In the genomic region with DNA sequence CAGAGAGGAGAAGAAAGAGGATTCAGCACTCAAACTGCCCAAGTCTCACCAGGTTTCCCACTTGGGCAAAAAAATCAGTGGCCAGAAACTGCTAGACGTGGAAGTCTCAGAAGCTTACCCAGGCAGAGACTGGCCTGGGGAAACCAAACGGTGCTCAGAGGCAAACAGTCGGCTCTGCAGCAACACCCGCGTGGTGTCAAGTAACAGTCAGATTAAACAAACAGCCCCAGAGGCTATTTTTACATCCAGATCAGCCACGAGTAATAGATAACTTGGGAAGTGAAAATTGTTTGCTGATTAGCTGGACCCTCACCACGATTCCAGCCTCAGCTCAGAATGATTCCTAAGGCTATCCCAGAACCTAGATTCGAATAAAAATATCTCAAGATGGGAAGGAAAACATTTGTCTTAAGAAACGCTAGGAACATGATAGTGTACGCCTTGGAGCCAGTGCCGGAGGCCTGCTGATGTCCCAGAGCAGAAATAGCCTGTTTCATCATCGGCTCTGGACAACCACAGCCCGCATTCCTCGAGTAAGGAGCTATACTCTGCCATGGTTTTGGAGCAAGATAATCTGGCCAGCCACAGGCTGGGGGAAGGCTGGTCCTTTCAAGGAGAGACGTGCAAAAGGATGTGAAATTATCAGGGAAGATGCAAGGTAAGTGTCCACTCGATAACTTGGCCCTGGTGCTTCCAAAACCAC, we compare ENCODE assay signal across 8 mouse cellular contexts. TPM values are rescaled to one million over a fixed set of nuclear protein-coding genes. Genes with fewer than 3 reads are reported as not detected.
DNase-seq lines count a peak whose midpoint lies in the region; ATAC-seq and TF ChIP-seq lines count a peak whose summit lies in the region.

A gene (minus strand): TSS at position 170 of the 703 bp plus-strand sequence.

- H3K4me2 ChIP-seq in kidney, embryonic 15.5 days = peak within 1 kb of the TSS; percentile 50
- peak within 1 kb of the TSS; percentile 42 for H3K4me2 ChIP-seq in forebrain, postnatal 0 days (ENCODE audit: low read depth)
- peak within 1 kb of the TSS; percentile 70 for H3K4me2 ChIP-seq in heart, embryonic 16.5 days (ENCODE audit: low read depth, low read length)
- H3K4me2 ChIP-seq in myocyte (ENCODE audit: low read depth) = peak within 1 kb of the TSS; percentile 82

- no peak for TF ChIP-seq POLR2A in myocyte (IDR thresholded peaks at IDR 0.05; ENCODE audit: insufficient read length, low read depth)

- H3ac ChIP-seq in myocyte (ENCODE audit: control insufficient read depth, insufficient read length) = peak within 1 kb of the TSS; percentile 12

- H3K9me3 ChIP-seq in kidney, embryonic 15.5 days (replicated peaks) = no peaks in the 10 kb centered on the region
- no peaks in the 10 kb centered on the region for H3K9me3 ChIP-seq in forebrain, postnatal 0 days (ENCODE audit: low read length)
- no peaks in the 10 kb centered on the region for H3K9me3 ChIP-seq in heart, embryonic 16.5 days (replicated peaks; ENCODE audit: control insufficient read depth, low read length)

- H3K36me3 ChIP-seq in kidney, embryonic 15.5 days = no peaks in the 10 kb centered on the region
- no peaks in the 10 kb centered on the region for H3K36me3 ChIP-seq in forebrain, postnatal 0 days (ENCODE audit: insufficient read depth)
- no peaks in the 10 kb centered on the region for H3K36me3 ChIP-seq in heart, embryonic 16.5 days (ENCODE audit: control insufficient read depth, insufficient read depth)
- H3K36me3 ChIP-seq in myocyte (ENCODE audit: control insufficient read depth, insufficient read depth) = no peaks in the 10 kb centered on the region

- WGBS in kidney, embryonic 15.5 days = 38% methylated on average over 16 of the region's 16 CpGs
- 76% methylated on average over 16 of the region's 16 CpGs for WGBS in forebrain, postnatal 0 days
- WGBS in heart, embryonic 16.5 days = 15% methylated on average over 16 of the region's 16 CpGs

- DNase-seq in kidney, postnatal 25 days = no peak
- no peak for DNase-seq in forebrain, postnatal 0 days
- DNase-seq in frontal cortex, postnatal 36 days (ENCODE audit: low spot score in 2 of 2) = no peak
- no peak for DNase-seq in c-Kit-positive CD71-positive TER-119-positive erythroid progenitor cells, embryonic 14.5 days (ENCODE audit: low spot score)

- peak within 1 kb of the TSS; percentile 17 for H3K4me3 ChIP-seq in kidney, embryonic 15.5 days (replicated peaks)
- H3K4me3 ChIP-seq in forebrain, postnatal 0 days (ENCODE audit: low read depth, low read length) = no peak within 1 kb of the TSS
- H3K4me3 ChIP-seq in heart, embryonic 16.5 days (ENCODE audit: low read length) = peak within 1 kb of the TSS; percentile 57
- peak within 1 kb of the TSS; percentile 19 for H3K4me3 ChIP-seq in myocyte

- peaks cover 29% of the 10 kb centered on the region for H3K4me1 ChIP-seq in kidney, embryonic 15.5 days
- H3K4me1 ChIP-seq in forebrain, postnatal 0 days (ENCODE audit: insufficient read depth) = 0 out of 2 replicates have a peak, but pooled peaks cover 6% of the 10 kb centered on the region
- H3K4me1 ChIP-seq in heart, embryonic 16.5 days (ENCODE audit: control insufficient read depth, insufficient read depth, low read length) = peaks cover 19% of the 10 kb centered on the region

- H3K79me2 ChIP-seq in myocyte (ENCODE audit: control insufficient read depth, insufficient read depth) = no peaks in the 10 kb centered on the region

- TF ChIP-seq CTCF in forebrain, postnatal 0 days (IDR thresholded peaks at IDR 0.05; ENCODE audit: low read depth) = no peak

- no peak within 1 kb of the TSS for H3K27ac ChIP-seq in kidney, embryonic 15.5 days
- no peak within 1 kb of the TSS for H3K27ac ChIP-seq in forebrain, postnatal 0 days (ENCODE audit: low read depth, low read length)
- H3K27ac ChIP-seq in heart, embryonic 16.5 days (ENCODE audit: low read length) = peak within 1 kb of the TSS; percentile 97

- 0 out of 2 replicates have a peak, but pooled peaks cover 5% of the 10 kb centered on the region for H3K27me3 ChIP-seq in kidney, embryonic 15.5 days
- no peaks in the 10 kb centered on the region for H3K27me3 ChIP-seq in forebrain, postnatal 0 days (ENCODE audit: insufficient read depth, low read length)
- no peaks in the 10 kb centered on the region for H3K27me3 ChIP-seq in heart, embryonic 16.5 days (ENCODE audit: control insufficient read depth, insufficient read depth, low read length)
- peaks cover 17% of the 10 kb centered on the region for H3K27me3 ChIP-seq in myocyte (ENCODE audit: control insufficient read depth, insufficient read depth, insufficient read length)

- H3K9ac ChIP-seq in kidney, embryonic 15.5 days = no peak within 1 kb of the TSS
- H3K9ac ChIP-seq in forebrain, postnatal 0 days = 0 out of 2 replicates have a peak within 1 kb of the TSS, but pooled peaks have one; percentile 10
- H3K9ac ChIP-seq in heart, embryonic 16.5 days (ENCODE audit: low read length) = peak within 1 kb of the TSS; percentile 79

- ATAC-seq in kidney, embryonic 15.5 days (replicated peaks; ENCODE audit: low FRiP score) = no peak
- no peak for ATAC-seq in forebrain, postnatal 0 days
- ATAC-seq in heart, embryonic 16.5 days (replicated peaks; ENCODE audit: extremely low read depth, insufficient read depth, low FRiP score) = peak; percentile 78
- ATAC-seq in megakaryocyte-erythroid progenitor cell, adult 5-6 weeks (replicated peaks; ENCODE audit: low FRiP score, low TSS enrichment, poor library complexity, severe bottlenecking) = no peak

TF ChIP-seq in myocyte, 11 proteins besides CTCF, POLR2A, EP300 and RAD21:
- TF ChIP-seq CEBPB (IDR thresholded peaks at IDR 0.05; ENCODE audit: insufficient read depth, poor library complexity, severe bottlenecking) (peak; percentile 40; the same call in 1 of the 2 replicates), USF1 (IDR thresholded peaks at IDR 0.05; ENCODE audit: low read depth) (no peak)

RNA-seq across cellular contexts. Expression of the gene that starts here (rescaled TPM):
- polyA plus RNA-seq in kidney, embryonic 15.5 days (2015; fragmentation: Nextera tagmentation; extraction: Ambion mirVana) = 0.14 and 0.31 TPM in 2 replicates
- total RNA-seq in forebrain, postnatal 0 days (2014; rRNA removed) = under 0.01 TPM in 1 of 2 replicates, not detected in the other
- polyA plus RNA-seq in forebrain, postnatal 0 days (2015; fragmentation: Nextera tagmentation; extraction: Ambion mirVana) = not detected in 2 replicates
- 8.4 and 10.4 TPM in 2 replicates for polyA plus RNA-seq in heart, embryonic 16.5 days (2015; fragmentation: Nextera tagmentation; extraction: Ambion mirVana)
- 2.7 TPM for polyA plus RNA-seq in myocyte (2012; fragmentation: generic; extraction: Trizol)
- total RNA-seq in megakaryocyte-erythroid progenitor cell, adult 5-6 weeks (2014; fragmentation: Nextera tagmentation) = not detected in 2 replicates
- total RNA-seq in megakaryocyte-erythroid progenitor cell, adult 5-6 weeks (2017) = not detected in 2 replicates
